Mouse (Mus musculus) neural tube, embryonic 11.5 days (tissue): ENCODE measurements around the gene Kif16b. TPM values are rescaled to one million over a fixed set of nuclear protein-coding genes. Genes with fewer than 3 reads are reported as not detected.
A peak's percentile ranks its signal among the peaks of the same experiment; 100 is the strongest.

ENCODE experiments used
- ATAC-seq: fragments of 200-750 bp; cut with Nextera tagmentation; 2 replicates; pipeline ENCODE4 v1.8.0; 2017; ENCODE audit warnings: moderate number of reproducible peaks, mild to moderate bottlenecking, moderate TSS enrichment, moderate library complexity; ENCODE audit not compliant: insufficient read depth, low FRiP score, low TSS enrichment
- DNase-seq: peaks from one replicate; pipeline ENCODE4 v3.0.0-alpha.2; 2015; ENCODE audit warnings: low spot score
- H3K27ac ChIP-seq: fragments of 300-500 bp; sonication (generic); 2 replicates; pipeline ENCODE4 v1.5.1; 2014; ENCODE audit warnings: low read depth, mild to moderate bottlenecking, low read length
- H3K27me3 ChIP-seq: fragments of 300-500 bp; sonication (generic); 2 replicates; pipeline ENCODE4 v1.6.1; 2014; ENCODE audit warnings: mild to moderate bottlenecking, low read length, mixed read lengths; ENCODE audit not compliant: control insufficient read depth, insufficient read depth
- H3K36me3 ChIP-seq: fragments of 300-500 bp; sonication (generic); 2 replicates; pipeline ENCODE4 v1.6.1; 2014; ENCODE audit warnings: mild to moderate bottlenecking, low read length, moderate library complexity, mixed read lengths; ENCODE audit not compliant: control insufficient read depth, insufficient read depth
- H3K4me1 ChIP-seq: fragments of 300-500 bp; sonication (generic); 2 replicates; pipeline ENCODE4 v1.6.1; 2014; ENCODE audit warnings: low read length, mixed read lengths; ENCODE audit not compliant: control insufficient read depth, insufficient read depth
- H3K4me2 ChIP-seq: fragments of 300-500 bp; sonication (generic); 2 replicates; pipeline ENCODE4 v1.6.1; 2014; ENCODE audit warnings: low read depth, mild to moderate bottlenecking, moderate library complexity
- H3K4me3 ChIP-seq: fragments of 300-500 bp; sonication (generic); 2 replicates; pipeline ENCODE4 v1.5.1; 2014; ENCODE audit warnings: low read depth, low read length
- H3K9ac ChIP-seq: fragments of 300-500 bp; sonication (generic); 2 replicates; pipeline ENCODE4 v1.6.1; 2014; ENCODE audit warnings: mild to moderate bottlenecking, low read length
- H3K9me3 ChIP-seq: fragments of 300-500 bp; sonication (generic); 2 replicates; pipeline ENCODE4 v1.6.1; 2016; ENCODE audit warnings: low read length; ENCODE audit not compliant: control insufficient read depth
- WGBS: fragments of 180-500 bp; shearing (Covaris S2); extraction: QIAGEN DNeasy Blood & Tissue Kit; methylation state at CpG from one replicate; pipeline ENCODE4 v1.1.7; 2014; 5-methylcytosine and 5-hydroxymethylcytosine counted together
- polyA plus RNA-seq: library from polyadenylated mRNA; unstranded; fragments of >200 nt; fragmentation: Nextera tagmentation; extraction: Ambion mirVana; gene quantifications from 2 replicates; pipeline ENCODE4 v1.2.1, GENCODE M21; 2014

Gene Kif16b
- polyA plus RNA-seq, 1 experiment from 2014 or later = 5.4 TPM

GRCm38 (mm10) chr2:142732370-142732769 lies 169.0 kb downstream of the Kif16b start:
- Histone ChIP-seq H3K9ac (no peak overlapping the region), H3K27me3 (no peaks in the 10 kb centered on the region), H3K4me1 (no peaks in the 10 kb centered on the region; the same call in 1 of the 2 replicates), H3K36me3 (no peaks in the 10 kb centered on the region), H3K9me3 (no peaks in the 10 kb centered on the region), H3K4me3 (no peak overlapping the region), H3K4me2 (no peak overlapping the region), H3K27ac (no peak overlapping the region)
- 93% methylated on average over 4 of the region's 4 CpGs for WGBS
- DNase-seq (no peak), ATAC-seq (no peak)

GRCm38 (mm10) chr2:142731778-142732092 lies 169.6 kb downstream of the Kif16b start:
- H3K4me3 ChIP-seq = no peak overlapping the region
- DNase-seq (no peak), ATAC-seq (no peak)

DNA sequence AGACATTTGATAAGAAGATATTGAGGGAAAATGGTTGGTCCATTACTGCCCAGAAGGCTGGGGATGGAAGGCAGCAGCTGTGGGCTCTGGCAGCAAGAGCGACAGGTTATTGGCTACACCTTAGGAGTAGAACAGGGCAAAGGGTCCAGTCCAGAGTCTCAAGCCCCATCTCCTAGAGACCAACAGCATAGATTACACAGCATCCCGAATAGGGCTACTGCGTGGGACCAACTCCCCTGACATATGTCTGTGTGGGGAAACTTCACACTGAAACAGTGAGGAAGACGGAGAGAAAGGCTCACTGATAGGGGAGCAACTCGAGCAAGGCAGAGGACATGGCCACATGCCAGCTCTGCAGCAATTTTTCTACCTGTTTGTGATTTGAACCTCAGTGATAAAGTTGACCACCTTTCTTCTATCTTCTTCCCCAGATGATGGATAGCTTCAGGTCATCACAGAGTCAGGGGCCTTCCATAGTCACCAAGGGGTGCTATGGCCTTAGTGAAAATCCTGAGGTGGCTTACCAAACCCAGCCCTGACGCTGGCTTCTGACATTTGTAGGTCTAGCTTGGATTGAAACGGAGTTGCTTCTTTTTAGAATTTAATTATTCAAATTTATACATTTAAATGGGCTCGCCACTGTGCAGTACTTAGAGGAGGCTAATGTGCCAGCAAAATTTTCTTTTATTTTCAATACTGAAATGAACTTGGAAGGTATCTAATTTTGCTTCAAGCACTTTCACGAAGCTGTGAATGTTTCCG lies 170.1 kb downstream of the Kif16b start:
- Histone ChIP-seq H3K9me3 (no peaks in the 10 kb centered on the region), H3K36me3 (no peaks in the 10 kb centered on the region), H3K27ac (no peak overlapping the region), H3K4me3 (no peak overlapping the region), H3K9ac (no peak overlapping the region), H3K4me1 (no peaks in the 10 kb centered on the region; the same call in 1 of the 2 replicates), H3K27me3 (no peaks in the 10 kb centered on the region), H3K4me2 (no peak overlapping the region)
- 86% methylated on average over 10 of the region's 10 CpGs for WGBS
- ATAC-seq (no peak; the same call in 1 of the 2 replicates), DNase-seq (no peak)

More at GRCm38 (mm10) chr2:142731778-142732092, 169.6 kb downstream of the Kif16b start:
- Histone ChIP-seq H3K27me3 (no peaks in the 10 kb centered on the region), H3K9me3 (no peaks in the 10 kb centered on the region), H3K36me3 (no peaks in the 10 kb centered on the region), H3K27ac (no peak overlapping the region), H3K4me1 (no peaks in the 10 kb centered on the region; the same call in 1 of the 2 replicates), H3K4me2 (no peak overlapping the region), H3K9ac (no peak overlapping the region)
- 64% methylated on average over 1 of the region's 1 CpGs for WGBS

DNA sequence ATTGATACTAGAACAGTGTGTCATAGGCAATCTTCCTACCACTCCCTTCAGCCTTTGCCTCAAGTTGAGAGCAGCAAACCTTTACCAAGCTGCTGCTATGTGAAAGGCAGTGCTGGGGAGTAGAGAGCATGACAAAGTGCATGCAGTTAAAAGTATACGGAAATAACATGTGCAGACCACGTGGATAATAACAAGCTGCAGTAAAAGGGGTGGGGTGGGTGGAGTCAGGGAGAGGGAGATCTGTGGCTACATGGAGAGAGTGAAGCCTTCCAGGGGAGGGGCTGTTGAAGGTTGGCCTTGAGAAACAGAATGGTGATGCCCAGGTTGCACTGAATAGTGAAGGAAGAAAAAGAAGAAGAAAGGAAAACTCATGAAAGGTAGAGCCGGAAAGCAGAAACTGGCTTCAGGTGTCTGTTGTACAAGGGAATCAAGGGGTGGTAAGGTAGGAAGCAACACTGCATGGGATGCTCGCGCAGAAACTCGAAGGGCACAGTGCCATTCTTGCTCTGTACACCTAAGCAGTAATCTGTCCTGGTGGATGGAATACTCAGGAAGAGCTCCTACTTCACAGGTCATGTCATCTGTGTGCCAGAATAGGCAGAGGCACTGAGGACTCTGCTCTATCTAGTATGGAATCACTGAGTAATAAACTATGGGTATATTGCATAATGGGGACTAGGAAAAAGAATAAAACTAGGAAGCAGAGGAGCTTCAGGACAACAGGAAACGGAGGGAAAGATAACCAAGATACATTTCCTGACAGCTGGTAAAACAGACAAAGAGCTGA lies 176.9 kb downstream of the Kif16b start:
- ATAC-seq = no peak
- H3K36me3 ChIP-seq = no peaks in the 10 kb centered on the region
- no peak for DNase-seq
- no peak overlapping the region for H3K4me2 ChIP-seq
- no peak overlapping the region for H3K4me3 ChIP-seq
- H3K27me3 ChIP-seq = no peaks in the 10 kb centered on the region
- H3K9ac ChIP-seq = no peak overlapping the region
- no peaks in the 10 kb centered on the region for H3K9me3 ChIP-seq
- WGBS = 82% methylated on average over 7 of the region's 7 CpGs
- H3K27ac ChIP-seq = no peak overlapping the region
- H3K4me1 ChIP-seq = no peaks in the 10 kb centered on the region

GRCm38 (mm10) chr2:142720174-142720573 lies 181.2 kb downstream of the Kif16b start:
- Histone ChIP-seq H3K4me1 (0 out of 2 replicates have a peak, but pooled peaks cover 3% of the 10 kb centered on the region), H3K4me3 (no peak overlapping the region)
- 85% methylated on average over 2 of the region's 2 CpGs for WGBS

GRCm38 (mm10) chr2:142718998-142719397 lies 182.3 kb downstream of the Kif16b start:
- no peak overlapping the region for H3K9ac ChIP-seq
- no peak for DNase-seq
- no peak overlapping the region for H3K4me2 ChIP-seq
- no peaks in the 10 kb centered on the region for H3K36me3 ChIP-seq
- H3K4me3 ChIP-seq = no peak overlapping the region
- no peaks in the 10 kb centered on the region for H3K9me3 ChIP-seq
- no peak for ATAC-seq
- no peaks in the 10 kb centered on the region for H3K27me3 ChIP-seq
- H3K4me1 ChIP-seq = 0 out of 2 replicates have a peak, but pooled peaks cover 5% of the 10 kb centered on the region
- H3K27ac ChIP-seq = no peak overlapping the region

More at GRCm38 (mm10) chr2:142720174-142720573, 181.2 kb downstream of the Kif16b start:
- no peaks in the 10 kb centered on the region for H3K36me3 ChIP-seq
- DNase-seq (no peak), ATAC-seq (no peak)
- no peaks in the 10 kb centered on the region for H3K27me3 ChIP-seq
- H3K9me3 ChIP-seq = no peaks in the 10 kb centered on the region
- no peak overlapping the region for H3K4me2 ChIP-seq
- no peak overlapping the region for H3K27ac ChIP-seq
- no peak overlapping the region for H3K9ac ChIP-seq

GRCm38 (mm10) chr2:142717591-142717990 lies 183.7 kb downstream of the Kif16b start:
- H3K9ac ChIP-seq = no peak overlapping the region

DNA sequence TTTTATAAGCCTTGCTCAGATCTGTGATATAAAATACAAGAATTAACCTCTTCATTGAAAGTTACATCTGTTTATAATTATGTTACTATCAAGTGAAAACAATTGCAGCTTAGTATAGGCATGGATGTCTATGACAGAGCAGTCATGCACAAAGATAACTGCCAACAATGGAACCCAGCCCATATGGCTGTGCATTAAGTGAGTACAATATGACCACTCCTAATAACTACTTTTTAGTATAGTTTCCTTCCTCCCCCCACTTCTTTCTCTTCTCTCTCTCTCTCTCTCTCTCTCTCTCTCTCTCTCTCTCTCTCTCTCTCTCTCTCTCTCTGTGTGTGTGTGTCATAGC lies 185.4 kb downstream of the Kif16b start:
- no peaks in the 10 kb centered on the region for H3K27me3 ChIP-seq
- H3K9ac ChIP-seq = no peak overlapping the region
- H3K27ac ChIP-seq = no peak overlapping the region
- no peak for DNase-seq
- 0 out of 2 replicates have a peak, but pooled peaks cover 5% of the 10 kb centered on the region for H3K4me1 ChIP-seq
- H3K4me3 ChIP-seq = no peak overlapping the region
- no peaks in the 10 kb centered on the region for H3K9me3 ChIP-seq
- H3K36me3 ChIP-seq = no peaks in the 10 kb centered on the region; the same call in 1 of the 2 replicates
- no peak overlapping the region for H3K4me2 ChIP-seq
- ATAC-seq = peak; percentile 70

More at GRCm38 (mm10) chr2:142717591-142717990, 183.7 kb downstream of the Kif16b start:
- no peak overlapping the region for H3K27ac ChIP-seq
- no peaks in the 10 kb centered on the region for H3K27me3 ChIP-seq
- no peaks in the 10 kb centered on the region for H3K36me3 ChIP-seq
- H3K4me3 ChIP-seq = no peak overlapping the region
- 0 out of 2 replicates have a peak, but pooled peaks cover 5% of the 10 kb centered on the region for H3K4me1 ChIP-seq
- H3K9me3 ChIP-seq = no peaks in the 10 kb centered on the region
- WGBS = 87% methylated on average over 4 of the region's 4 CpGs
- no peak for ATAC-seq
- no peak overlapping the region for H3K4me2 ChIP-seq
- DNase-seq = no peak
